Mouse (Mus musculus): ENCODE measurements around the gene Cd82.

- TF ChIP-seq CTCF (conservative IDR thresholded peaks at IDR 0.05 in 1 of 2, IDR thresholded peaks at IDR 0.05 in 1 of 2; ENCODE audit: low read depth in 2 of 2, low read length in 2 of 2), result no peak
- no peak for TF ChIP-seq CHD2 (IDR thresholded peaks at IDR 0.05; ENCODE audit: low read length)
- TF ChIP-seq TCF12 (IDR thresholded peaks at IDR 0.05; ENCODE audit: low read depth, low read length), result no peak
- TF ChIP-seq MAX (IDR thresholded peaks at IDR 0.05; ENCODE audit: low read length), result no peak
- TF ChIP-seq NRF1 (IDR thresholded peaks at IDR 0.05; ENCODE audit: low read depth, low read length), result no peak
- TF ChIP-seq HCFC1 (IDR thresholded peaks at IDR 0.05; ENCODE audit: low read depth, low read length), result no peak
- no peak for TF ChIP-seq USF1 (IDR thresholded peaks at IDR 0.05; ENCODE audit: low read depth, low read length)
- TF ChIP-seq POLR2A (IDR thresholded peaks at IDR 0.05; ENCODE audit: low read depth, low read length), result no peak
- no peak for TF ChIP-seq EP300 (IDR thresholded peaks at IDR 0.05; ENCODE audit: low read length)
- TF ChIP-seq POLR2AphosphoS2 (IDR thresholded peaks at IDR 0.05; ENCODE audit: low read depth, low read length), result no peak
- no peak for TF ChIP-seq ZMIZ1 (IDR thresholded peaks at IDR 0.05; ENCODE audit: low read depth, low read length)
- no peak for TF ChIP-seq BHLHE40 (IDR thresholded peaks at IDR 0.05; ENCODE audit: low read depth, low read length)
- no peak for TF ChIP-seq MYC (IDR thresholded peaks at IDR 0.05; ENCODE audit: low read depth, low read length)
Measured at GRCm38 (mm10) chr2:93438335-93438734, 24.6 kb downstream of the Cd82 start.
